Mouse (Mus musculus): ENCODE measurements around the gene Ahsa1.
A peak's percentile ranks its signal among the peaks of the same experiment; 100 is the strongest.
"Not testable (repeated sequence)": the region's sequence is repeated elsewhere in the genome, so short reads cannot be mapped to it uniquely, and the experiment has no call there.

Ahsa1 gene

DNA sequence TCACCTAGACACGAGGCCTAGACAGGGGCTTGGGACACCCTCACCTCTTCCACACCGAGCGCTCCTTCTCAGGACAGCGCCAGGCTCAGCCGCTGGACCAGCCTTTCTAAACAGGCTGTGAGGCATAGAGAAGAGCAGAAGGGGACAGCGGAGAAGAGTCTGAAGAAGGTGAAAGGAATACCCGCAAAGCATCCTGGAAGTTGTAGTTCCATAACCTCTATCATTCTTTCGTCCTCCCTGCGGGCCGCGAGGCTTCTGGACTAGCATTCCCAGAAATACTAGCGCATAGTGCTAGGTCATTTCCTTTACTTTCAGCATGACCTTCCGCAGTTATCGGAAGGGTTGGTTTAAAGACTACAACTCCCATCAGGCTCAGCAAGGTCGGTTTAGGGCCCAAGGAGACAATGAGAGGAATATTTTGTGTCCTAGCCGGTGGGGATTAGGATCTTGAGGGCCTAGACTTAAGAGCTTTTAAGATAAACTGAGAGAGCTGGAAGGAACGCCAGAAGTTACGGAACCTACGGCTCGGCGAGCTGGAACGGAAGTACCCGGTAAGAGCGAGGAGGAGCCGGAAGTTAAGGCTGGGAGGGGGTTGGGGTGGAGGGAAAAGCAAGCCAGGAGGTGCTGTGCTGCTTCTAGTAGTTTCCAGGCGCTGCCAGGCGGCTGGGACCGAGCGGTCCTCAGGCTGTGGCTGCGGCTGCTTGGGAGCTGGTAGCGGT, at the start of gene Ahsa1, which contains the start of gene Vipas39:
Gene Ahsa1, plus strand, starts transcription at position 372 of the 719 bp plus-strand sequence.
Gene Vipas39, minus strand, starts transcription at position 149 of the 719 bp plus-strand sequence.
- DNase-seq (ENCODE audit: low read depth, low spot score), result peak; percentile 94

DNA sequence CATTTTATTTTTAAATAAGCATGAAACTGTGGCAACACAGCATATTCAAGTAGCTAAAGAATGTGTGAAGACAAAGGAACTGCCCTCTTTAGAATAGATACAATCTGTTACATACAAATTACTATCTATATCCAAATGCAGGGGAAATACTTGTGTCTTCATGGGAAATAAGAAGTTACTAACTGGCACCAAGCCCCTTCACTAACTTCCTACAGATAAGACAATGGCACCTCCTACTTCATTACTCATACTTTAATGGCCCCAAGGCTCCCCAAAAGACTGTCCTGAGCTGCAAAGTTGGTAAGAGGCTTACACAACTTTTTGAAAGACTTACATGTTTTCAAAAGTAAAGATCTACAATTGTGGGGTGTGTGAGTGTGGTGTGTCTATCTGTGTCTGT, 48.7 kb upstream of the Ahsa1 start:
- DNase-seq (ENCODE audit: low read depth, low spot score), result no peak

DNA sequence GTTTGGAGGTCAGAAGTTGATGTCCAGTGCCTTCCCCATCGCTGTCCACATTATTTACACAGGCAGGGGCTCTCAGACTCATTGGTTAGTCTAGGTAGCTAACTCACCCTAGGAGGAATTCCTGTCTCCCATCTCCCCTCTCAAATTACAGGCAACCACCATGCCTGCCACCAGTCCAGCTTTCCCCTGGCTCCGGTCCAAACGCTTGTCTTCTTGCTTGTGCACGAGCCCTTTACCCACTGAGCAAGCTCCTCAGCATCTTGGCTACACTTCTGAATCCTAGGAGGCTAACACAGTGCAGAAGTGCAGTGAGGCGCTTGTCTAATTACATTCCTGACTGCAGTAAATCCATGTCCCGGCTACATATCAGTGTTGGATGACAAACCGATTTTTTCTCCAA, 46.9 kb upstream of the Ahsa1 start:
- no peak for DNase-seq (ENCODE audit: low read depth, low spot score)

DNA sequence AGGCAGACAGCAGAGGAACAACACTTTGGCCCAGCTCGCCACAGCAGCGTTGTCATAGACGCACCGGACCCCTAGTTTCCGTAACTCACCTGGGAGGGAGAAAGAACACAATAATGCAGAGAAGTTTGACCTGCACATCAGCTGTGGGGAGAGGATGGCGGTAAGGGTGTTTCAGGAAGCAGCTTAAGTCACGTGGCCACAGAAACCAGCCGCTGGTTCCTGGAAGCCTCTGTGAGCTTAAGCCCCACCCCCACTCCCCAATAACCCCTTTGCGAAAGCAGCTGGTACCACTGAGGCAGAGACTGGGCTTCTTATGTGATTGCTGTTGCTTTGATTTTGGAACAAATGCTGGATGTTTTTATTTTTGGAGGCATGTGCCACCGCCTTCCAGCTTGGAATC, 41.3 kb upstream of the Ahsa1 start:
- no peak for DNase-seq (ENCODE audit: low read depth, low spot score)

DNA sequence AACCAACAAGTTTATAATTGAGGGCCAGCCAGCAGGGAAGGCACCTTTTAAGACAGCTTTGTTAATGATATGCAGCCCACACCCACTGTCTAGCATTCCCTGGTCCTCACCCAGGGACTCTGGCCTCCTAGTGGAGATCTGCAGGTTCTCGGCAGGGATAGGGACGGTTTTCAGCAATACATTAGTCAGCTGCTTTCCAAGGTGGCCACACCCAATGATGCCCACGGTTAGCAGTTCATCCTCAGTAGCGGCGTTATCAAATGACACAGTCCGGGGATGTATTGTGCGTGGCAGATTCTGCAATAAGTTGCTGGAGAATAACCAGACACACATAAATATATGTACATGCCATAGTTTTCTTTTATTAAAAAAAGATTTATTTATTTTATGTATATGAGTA, 39.5 kb upstream of the Ahsa1 start:
- no peak for DNase-seq (ENCODE audit: low read depth, low spot score)

DNA sequence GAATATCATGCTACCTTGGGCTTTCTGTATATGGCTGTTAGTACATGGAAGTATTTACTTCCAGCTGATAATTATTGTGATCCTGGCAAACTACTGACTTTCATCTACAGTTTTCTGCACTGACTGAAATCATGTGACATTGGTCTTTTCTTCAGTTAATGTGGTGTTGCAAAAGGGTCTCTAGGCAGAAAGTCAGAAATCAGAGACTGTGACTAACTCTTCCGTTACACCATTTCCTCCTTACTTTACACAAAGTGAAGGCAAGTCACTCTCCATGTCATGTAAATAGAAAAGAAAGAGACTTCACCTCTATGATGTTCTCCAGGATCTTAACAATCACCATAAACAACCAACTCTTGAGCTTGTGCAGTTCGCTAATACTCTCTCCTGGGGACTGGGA, 36.6 kb upstream of the Ahsa1 start:
- no peak for DNase-seq (ENCODE audit: low read depth, low spot score)

DNA sequence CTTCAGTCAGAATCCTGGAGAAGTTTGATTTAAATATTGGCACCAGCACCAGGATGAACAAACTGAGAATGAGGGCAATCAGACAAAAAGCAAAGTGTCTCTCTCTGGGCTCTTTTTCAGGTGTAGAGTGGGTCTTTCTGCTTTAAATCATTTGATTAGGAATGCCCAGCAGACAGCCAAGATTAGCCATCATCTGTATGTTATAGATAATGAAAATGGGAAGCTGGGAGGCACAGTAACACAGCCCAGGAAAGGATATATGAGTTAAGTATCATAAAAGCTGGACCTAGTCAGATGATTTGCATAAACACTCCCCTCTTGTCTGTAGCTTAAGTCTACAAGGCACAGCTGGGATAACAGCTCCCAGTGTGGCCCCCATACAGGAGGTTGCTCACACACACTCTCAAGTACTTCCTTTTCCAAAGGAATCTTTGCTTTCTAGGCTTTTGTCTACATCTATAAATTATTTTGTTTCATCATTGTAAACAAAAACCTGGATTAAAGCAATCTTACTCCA, 35.8 kb upstream of the Ahsa1 start:
- no peak for DNase-seq (ENCODE audit: low read depth, low spot score)

DNA sequence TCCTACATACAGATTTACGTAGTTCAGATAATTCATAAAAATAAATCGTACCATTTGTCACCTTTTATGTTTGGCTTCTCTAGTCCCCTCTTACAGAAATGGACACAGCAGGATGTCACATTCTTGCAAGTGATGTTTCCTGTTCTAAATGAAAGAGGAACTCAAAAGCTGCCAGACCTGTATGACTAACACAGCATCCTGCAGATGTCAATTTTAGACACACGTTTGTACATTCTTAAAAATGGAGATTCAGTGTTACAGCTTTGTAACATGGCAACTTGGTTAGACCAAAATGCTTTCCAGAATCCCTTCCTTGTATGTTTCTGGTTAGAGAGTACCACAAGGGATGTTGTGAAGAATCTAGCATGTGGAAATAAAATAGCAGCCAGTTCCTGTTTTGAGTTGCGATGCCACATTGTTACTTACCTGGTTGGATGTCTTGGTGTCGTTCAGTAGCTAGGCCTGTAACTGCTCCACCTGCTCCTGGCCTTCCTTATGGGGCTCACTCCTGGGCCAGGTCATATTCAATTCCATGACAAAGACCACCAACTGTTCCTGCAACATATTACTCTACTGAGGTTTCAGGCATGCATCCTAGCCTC, 29.3 kb upstream of the Ahsa1 start:
- no peak for DNase-seq (ENCODE audit: low read depth, low spot score)

DNA sequence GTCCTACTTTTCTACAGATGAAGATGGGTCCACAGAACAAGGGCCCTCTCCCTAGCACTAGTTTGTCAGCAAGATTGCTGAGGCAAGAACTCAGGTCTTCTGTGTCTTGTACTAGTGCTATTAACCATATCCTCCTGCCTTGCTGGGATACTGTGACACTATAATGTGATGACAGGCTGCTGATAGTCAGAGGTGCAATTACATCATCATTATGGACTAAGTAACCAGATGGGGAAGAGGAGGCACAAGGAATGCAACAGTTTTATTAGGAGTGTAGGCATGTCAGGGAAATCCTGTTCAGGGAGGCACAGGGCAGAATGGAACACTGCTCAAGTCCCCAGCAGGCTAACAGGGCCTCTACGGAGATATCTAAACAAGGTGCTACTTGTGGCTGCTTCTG, 27.6 kb upstream of the Ahsa1 start, which contains the start of gene Noxred1:
Gene Noxred1, minus strand, starts transcription at position 101 of the 400 bp plus-strand sequence.
- no peak for DNase-seq (ENCODE audit: low read depth, low spot score)

DNA sequence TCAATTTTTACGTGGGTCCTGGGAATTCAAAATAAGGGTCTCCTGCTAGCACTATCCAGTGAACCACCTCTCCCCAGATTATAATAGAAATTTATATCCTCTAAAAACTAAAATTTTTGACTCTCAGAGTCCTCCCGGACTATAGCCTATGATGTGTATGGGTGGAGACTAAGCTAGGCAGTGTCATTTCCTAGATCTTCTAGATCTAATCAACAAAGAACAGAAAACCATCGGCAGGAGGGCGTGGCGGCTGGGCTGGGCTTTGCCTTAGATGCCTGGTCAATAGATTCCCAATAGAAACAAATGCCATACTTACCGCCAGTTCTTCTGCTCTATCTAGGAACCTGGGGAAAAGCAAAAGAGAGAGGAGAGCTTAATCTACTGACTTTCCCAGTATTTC, 16.1 kb upstream of the Ahsa1 start:
- no peak for DNase-seq (ENCODE audit: low read depth, low spot score)

DNA sequence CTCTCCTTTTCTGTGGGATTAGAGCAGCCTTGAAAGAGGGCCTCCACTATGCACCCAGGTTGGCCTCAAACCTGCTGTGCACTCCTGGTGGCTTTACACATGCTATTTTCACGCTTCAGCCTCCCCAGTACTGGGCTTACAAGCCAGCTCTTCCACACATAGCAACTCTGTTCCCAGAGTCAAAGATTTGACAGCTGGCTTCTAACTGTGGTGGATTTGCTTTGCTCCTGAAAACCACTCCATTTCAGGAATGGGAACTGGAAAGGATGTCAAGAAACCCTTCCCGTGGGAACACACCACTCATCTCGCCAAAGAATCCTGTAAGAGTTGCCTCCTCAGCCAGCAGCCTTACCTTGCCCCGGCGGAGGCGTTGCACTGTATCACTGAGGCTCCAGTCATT, 12.4 kb upstream of the Ahsa1 start:
- DNase-seq (ENCODE audit: low read depth, low spot score), result no peak

DNA sequence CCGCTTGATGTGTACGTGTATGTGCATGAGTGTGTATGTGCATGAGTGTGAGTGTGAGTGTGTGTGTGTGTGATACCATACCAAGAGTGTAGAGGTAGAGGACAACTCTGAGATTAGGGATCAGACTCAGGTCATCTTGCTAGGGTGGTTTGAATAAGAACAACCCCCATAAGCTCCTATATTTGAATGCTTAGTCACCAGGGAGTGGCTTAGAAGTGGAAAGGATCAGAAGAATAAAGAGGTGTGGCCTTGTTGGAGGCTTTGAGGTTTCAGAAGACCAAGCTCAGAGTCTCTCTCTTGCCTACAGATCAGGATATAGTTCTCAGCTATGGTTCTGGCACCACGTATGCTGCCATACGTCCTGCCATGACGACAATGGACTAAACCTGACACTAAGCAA, 9.7 kb upstream of the Ahsa1 start:
- no peak for DNase-seq (ENCODE audit: low read depth, low spot score)

DNA sequence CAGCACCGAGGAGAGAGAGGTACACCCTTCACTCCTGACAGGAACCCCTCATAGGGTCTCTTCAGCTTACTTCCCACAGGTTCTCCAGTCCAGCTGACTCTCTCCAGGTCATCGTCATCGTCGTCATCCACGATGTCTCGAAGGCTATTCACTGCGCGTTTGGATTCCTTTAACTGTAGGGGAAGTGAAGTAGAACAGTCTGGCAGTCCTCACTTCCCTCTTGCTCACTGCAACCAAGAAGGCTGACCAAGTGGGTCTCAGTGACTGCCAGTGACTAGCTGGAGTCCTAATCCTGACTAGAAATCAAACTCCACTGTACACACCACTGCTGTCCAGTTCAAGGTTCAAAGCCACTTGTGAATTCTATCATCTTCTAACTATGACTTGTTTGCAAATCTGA, 5.7 kb upstream of the Ahsa1 start:
- DNase-seq (ENCODE audit: low read depth, low spot score), result no peak

DNA sequence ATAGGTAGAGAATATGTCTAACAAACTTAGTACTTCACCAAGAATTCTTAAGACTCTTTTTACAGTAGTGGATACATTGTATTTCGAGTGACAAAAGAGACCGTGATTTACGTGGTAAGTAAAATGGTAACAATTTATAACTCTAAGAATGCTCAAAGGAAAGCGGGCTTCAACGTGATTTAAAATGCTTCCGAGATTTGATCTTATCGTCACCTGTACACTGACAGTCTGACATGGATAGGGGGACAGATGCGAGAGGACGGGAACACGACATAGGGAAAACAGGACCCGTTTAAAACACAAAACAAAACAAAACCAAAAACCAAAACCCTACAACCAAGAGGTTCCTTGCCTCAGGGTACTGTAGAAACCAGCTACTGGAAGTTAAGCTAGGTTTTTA, 835 bp upstream of the Ahsa1 start:
- no peak for DNase-seq (ENCODE audit: low read depth, low spot score)

DNA sequence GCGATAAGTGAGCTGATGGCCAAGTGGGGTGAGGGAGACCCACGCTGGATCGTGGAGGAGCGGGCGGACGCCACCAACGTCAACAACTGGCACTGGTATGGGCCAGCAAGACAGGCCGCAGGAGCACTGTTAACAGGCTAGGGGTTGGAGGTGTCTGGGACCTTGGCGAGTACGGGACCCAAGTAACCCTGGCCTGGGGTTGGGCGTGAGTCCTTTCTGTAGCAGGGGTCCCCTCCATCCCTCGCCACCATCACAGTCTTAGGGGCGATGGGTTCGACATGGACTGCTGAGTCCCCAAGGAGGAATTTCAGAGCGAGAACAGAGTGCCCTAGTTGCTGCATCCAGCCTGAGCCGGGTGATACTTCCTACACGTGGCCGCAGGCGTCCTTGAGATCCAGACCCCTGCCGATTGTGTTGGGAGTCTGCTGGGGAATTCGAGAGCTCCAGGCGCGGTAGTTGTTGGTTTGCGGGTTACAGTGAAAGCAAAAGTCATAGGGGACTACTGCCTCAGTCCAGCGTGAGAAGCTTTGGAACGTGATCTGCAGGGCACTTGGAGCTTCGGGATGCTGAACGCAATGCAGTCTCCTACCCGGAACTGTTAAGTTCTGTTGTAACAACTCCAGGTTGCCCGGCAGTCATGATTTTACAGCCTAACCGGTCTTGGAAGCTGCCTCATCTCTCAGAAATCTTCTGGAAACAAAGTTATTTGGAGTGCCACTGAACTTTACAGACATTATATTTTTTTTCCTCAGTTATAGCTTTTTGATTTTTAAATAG, 736 bp downstream of the Ahsa1 start:
- no peak for DNase-seq (ENCODE audit: low read depth, low spot score)

DNA sequence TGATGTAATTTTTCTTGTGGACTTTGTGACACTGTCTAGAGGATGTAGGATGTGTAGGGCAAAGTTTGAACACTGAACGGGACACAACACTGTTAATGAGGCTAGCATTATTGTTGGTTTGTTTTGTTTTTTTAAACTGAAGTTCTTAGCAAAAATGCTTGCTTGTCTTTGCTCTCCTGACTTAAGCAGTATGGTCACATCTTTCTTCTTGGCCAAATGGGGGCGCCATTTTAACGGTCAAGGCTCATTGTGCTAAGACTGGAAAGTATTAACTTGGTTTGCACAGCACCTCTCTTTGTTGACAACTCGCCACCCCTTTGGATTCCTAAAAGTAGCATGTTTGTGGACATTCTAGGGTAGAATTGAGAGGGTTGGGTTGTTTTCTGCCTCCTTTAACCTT, 1.4 kb downstream of the Ahsa1 start:
- DNase-seq (ENCODE audit: low read depth, low spot score), result peak; percentile 11

DNA sequence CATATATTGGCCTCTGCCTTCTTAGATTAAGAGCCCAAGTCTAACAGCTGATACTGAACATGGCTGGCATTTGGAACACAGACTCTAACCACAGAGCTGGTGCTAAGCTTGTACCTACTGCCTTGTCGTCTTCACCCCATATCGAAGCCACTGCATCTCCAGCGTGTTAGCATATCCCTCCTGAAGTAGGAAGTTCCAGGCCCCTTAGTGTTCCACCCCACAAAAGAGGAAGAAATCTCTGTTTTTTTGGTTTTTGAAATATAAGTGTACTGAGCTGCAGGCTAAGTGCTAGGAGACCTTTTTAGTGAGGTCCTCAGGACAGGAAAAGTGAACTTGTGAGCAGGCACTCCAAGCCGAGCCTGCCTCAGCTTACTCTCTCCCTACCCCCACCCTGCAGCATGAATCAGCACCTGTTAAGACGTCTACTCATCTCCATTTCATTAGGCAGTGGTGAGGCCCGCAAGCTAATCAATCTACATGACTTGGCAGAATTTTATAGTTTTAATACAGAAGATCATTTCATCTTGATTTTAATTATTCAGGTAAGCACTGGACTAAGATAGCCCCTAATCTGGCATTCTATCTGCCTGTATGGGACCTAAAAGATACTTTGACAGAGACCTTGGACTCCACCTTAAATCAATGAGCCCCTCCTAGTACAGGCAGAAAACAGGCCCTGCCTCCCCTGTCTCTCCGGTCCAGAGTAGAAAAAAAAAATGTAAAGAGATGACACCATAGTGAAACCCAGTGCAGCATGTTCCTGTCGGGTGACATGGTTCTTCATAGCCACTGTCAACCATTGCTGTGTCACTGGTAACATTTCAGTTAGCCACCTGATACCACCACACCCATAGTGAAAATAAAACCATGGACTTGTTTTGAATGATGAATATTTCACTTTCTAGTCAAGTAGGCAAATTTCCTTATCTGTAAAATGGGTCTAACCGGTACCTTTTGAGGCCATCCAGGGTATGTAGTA, 8.9 kb downstream of the Ahsa1 start:
- no peak for DNase-seq (ENCODE audit: low read depth, low spot score)

DNA sequence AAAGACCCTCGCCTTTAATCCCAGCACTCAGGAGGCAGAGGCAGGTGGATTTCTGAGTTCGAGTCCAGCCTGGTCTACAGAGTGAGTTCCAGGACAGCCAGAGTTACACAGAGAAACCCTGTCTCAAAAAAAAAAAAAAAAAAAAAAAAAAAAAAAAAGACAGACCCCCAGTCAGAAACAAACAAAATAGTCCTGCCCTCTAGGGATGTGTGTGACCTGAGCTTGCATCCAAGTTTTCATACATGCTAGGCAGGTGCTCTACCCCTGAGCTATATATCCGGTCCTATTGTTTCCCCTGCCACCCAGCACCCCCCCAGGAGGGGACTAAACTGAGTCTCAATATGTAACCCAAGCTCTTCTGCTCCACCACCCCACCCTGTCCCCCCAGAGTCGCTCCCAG, 11.0 kb downstream of the Ahsa1 start:
- not testable (repeated sequence) for DNase-seq (ENCODE audit: low read depth, low spot score)

DNA sequence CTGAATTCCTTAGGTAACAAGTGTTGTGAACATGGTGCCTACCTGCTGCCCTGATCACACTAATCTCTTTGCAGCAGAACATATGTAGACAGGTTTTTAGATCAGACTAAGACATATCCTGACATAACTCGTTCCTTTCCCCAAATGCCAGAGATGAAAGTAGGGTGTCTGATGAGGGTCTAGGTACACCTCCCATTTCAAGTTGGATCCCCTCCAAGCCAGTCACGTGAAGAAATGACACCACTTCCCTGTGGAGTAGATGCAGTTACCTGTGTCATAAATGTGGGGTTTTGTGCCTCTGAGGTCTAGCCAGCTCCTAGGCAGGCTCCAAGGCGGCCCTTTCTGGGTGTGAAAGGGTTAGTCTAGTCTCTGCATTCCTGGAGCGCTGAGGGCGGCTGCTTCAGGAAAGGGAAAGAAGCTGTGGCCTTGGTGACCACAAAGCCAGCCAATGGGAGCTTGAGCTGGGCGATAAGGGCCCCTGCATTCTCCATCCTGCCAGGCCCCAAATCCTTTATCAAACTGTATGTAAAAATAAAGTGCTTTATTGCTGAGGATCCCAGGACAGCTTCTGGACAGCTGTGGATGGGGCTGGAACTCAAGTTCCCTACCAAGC, 11.9 kb downstream of the Ahsa1 start:
- DNase-seq (ENCODE audit: low read depth, low spot score), result no peak

DNA sequence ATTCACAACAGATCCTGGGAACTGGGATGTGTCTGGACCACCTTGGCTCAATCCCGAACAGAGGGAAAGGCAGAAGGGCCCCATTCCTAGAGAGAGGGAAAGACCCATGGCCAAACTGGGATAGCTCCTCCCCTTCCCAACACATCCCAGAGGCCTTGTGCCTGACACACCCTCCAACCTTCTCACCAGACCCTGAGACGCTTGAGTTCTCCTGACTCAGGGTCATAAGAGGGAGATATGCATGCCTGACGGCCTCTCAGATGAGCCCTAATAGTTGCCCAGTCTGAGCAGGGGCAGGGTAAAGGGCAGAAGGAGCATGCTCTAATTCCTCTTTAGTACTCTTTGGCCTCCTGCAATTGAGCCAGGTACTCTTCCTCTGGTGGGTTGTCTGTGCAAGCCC, 13.1 kb downstream of the Ahsa1 start:
- no peak for DNase-seq (ENCODE audit: low read depth, low spot score)

DNA sequence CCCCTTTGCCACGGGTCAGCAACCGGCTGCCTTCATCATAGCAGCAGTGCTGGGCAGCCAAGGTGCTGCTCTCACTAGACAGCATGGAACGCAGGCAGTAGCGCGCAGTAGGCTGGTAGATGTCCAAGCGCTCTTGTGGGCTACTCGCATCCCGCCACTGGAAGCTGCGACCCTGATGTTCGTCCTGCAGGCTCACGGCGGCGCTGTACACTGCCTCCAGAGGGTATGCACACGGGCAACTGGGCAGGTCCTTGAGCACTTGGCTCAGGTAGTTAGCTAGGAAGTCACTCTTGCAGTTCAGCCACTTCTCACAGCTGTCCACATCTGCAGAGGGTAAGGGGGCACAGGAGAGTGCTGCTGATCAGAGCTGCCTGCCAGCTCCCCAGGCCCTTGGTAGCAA, 13.6 kb downstream of the Ahsa1 start:
- no peak for DNase-seq (ENCODE audit: low read depth, low spot score)

Data from retina, adult 2 months (tissue).